Mouse (Mus musculus) stomach, embryonic 14.5 days (tissue): ENCODE measurements at regions not wholly inside any gene's neighbourhood (a gene's known extent, or its start where the extent isn't known, plus 50 kb on each side); places are given as distances from the start of the nearest gene placed in this dataset.

Experiments used
- ATAC-seq: fragments of 200-750 bp; cut with Nextera tagmentation; 2 replicates; pipeline ENCODE4 v1.8.0; 2017; ENCODE audit warnings: low read depth, moderate TSS enrichment; ENCODE audit not compliant: insufficient number of reproducible peaks, insufficient read depth, low FRiP score
- H3K27ac ChIP-seq: fragments of 300-500 bp; sonication (generic); 2 replicates; pipeline ENCODE4 v1.5.1; 2014; ENCODE audit warnings: mild to moderate bottlenecking, low read length, moderate library complexity, mixed read lengths
- H3K27me3 ChIP-seq: fragments of 300-500 bp; sonication (generic); 2 replicates; pipeline ENCODE4 v1.6.1; 2014; ENCODE audit warnings: low read length, control low read depth, mixed read lengths; ENCODE audit not compliant: control insufficient read depth, insufficient read depth
- H3K36me3 ChIP-seq: fragments of 300-500 bp; sonication (generic); 2 replicates; pipeline ENCODE4 v1.6.1; 2014; ENCODE audit warnings: mild to moderate bottlenecking, control low read depth, low read length, moderate library complexity, mixed read lengths; ENCODE audit not compliant: control insufficient read depth, insufficient read depth
- H3K4me1 ChIP-seq: fragments of 300-500 bp; sonication (generic); 2 replicates; pipeline ENCODE4 v1.6.1; 2014; ENCODE audit warnings: low read length, control low read depth, mixed read lengths; ENCODE audit not compliant: control insufficient read depth, insufficient read depth
- H3K4me2 ChIP-seq: fragments of 300-500 bp; sonication (generic); replicated peaks from 2 replicates; pipeline ENCODE4 v1.6.1; 2014; ENCODE audit warnings: low read depth, low read length, control low read depth
- H3K4me3 ChIP-seq: fragments of 300-500 bp; sonication (generic); 2 replicates; pipeline ENCODE4 v1.5.1; 2014; ENCODE audit warnings: low read depth, low read length, control low read depth
- H3K9ac ChIP-seq: fragments of 300-500 bp; sonication (generic); replicated peaks from 2 replicates; pipeline ENCODE4 v1.6.1; 2014; ENCODE audit warnings: low read depth, mild to moderate bottlenecking, control low read depth, low read length, moderate library complexity, mixed read lengths
- H3K9me3 ChIP-seq: fragments of 300-500 bp; sonication (generic); 2 replicates; pipeline ENCODE4 v1.6.1; 2016; ENCODE audit warnings: low read depth, low read length, control low read depth; ENCODE audit not compliant: control insufficient read depth
- WGBS: fragments of 180-500 bp; shearing (Covaris S2); extraction: QIAGEN DNeasy Blood & Tissue Kit; methylation state at CpG from one replicate; pipeline ENCODE4 v1.1.7; 2014; 5-methylcytosine and 5-hydroxymethylcytosine counted together

DNA sequence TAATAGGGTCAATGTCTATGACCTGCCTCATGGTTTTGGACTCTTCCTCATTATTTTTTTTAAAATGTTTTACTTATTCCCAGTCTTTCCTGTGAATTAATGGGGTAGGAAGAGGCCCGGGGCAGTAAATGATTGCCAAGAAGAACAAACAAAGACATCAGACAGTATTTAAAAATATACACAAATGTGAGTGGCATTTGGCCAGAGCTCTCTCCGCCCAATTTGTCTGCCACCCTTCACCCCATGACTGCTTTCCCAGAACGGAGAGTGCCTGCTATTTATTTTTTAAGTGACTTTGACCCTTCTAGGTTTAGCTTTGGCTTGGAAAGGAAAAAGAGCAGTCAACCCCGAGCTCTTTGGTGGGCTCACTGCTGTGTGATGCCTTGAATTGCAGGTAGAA is 111.0 kb upstream of the Thumpd2 start:
- Histone ChIP-seq H3K4me1 (no peaks in the 10 kb centered on the region), H3K4me2 (no peak overlapping the region), H3K9ac (no peak overlapping the region), H3K27ac (no peak overlapping the region), H3K9me3 (no peaks in the 10 kb centered on the region), H3K27me3 (no peaks in the 10 kb centered on the region), H3K36me3 (no peaks in the 10 kb centered on the region), H3K4me3 (no peak overlapping the region)
- WGBS = 12% methylated on average over 4 of the region's 4 CpGs
- ATAC-seq = no peak

DNA sequence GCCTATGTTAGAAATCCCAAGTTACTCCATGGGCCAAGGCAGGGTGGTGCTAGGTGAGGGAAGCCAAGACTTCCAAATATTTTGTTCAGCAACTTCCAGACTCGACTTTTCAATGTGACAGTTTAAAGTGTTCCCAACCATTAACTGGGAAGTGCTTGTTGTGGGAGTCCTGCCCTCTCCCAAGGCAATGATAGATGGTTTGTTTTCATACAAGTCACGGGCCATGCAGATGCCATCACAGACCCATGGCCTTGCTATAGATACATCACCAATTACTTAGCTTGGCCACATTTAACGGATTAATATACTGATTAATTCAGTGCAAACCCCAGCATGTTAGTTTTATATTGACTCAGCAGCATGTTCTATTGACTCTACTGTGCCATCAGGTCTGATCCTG is 108.1 kb upstream of the Thumpd2 start:
- no peak for ATAC-seq
- no peaks in the 10 kb centered on the region for H3K4me1 ChIP-seq

DNA sequence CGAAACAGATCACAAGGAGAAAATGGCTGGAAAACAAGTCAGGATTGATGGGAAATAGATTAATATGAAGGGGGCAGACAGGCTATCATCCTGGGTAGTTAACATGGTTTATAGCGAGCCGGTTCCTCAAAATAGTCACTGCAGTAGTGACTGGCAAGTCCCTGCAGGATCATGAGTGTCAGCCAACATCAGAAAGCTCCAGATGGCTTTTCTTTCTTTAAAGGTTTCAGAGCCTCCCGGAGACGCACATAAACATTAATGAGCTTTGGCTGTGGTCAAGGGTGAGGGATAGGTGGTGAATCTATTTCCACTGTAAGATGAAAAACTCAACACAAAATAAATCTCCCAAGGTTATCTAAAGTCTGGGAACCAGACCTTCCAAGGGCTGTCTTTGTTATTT is 104.2 kb upstream of the Thumpd2 start:
- no peaks in the 10 kb centered on the region for H3K27me3 ChIP-seq
- no peaks in the 10 kb centered on the region for H3K9me3 ChIP-seq
- H3K4me3 ChIP-seq = no peak overlapping the region
- H3K4me1 ChIP-seq = no peaks in the 10 kb centered on the region
- H3K9ac ChIP-seq = no peak overlapping the region
- no peak for ATAC-seq
- 68% methylated on average over 5 of the region's 5 CpGs for WGBS
- no peak overlapping the region for H3K4me2 ChIP-seq
- no peak overlapping the region for H3K27ac ChIP-seq
- H3K36me3 ChIP-seq = no peaks in the 10 kb centered on the region

More for the DNA sequence above, 108.1 kb upstream of the Thumpd2 start:
- Histone ChIP-seq H3K4me3 (no peak overlapping the region), H3K27ac (no peak overlapping the region), H3K9me3 (no peaks in the 10 kb centered on the region), H3K4me2 (no peak overlapping the region), H3K9ac (no peak overlapping the region), H3K27me3 (no peaks in the 10 kb centered on the region), H3K36me3 (no peaks in the 10 kb centered on the region)
- WGBS = 34% methylated on average over 3 of the region's 3 CpGs

DNA sequence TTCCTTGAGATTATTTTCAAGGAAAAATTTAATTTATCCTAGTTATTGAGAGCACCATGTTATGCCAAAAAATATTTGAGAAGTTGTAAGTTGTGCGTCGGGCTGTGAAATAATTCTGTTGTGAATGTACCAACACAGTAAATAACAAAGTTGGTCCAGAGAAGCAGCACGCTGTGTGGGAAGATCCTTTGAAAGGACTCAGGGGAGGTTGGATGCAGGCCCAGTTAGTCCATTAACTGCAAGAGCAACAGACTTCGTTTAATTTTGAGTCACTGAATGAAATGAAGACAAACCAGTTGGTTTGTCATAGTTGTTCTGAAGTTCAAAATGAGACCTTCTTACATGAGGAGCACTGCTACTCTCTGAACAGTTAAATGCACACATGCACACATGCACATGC is 85.8 kb upstream of the Thumpd2 start:
- H3K4me3 ChIP-seq = no peak overlapping the region
- no peak overlapping the region for H3K4me2 ChIP-seq
- H3K36me3 ChIP-seq = no peaks in the 10 kb centered on the region
- WGBS = 87% methylated on average over 4 of the region's 4 CpGs
- no peak overlapping the region for H3K27ac ChIP-seq
- ATAC-seq = no peak
- no peaks in the 10 kb centered on the region for H3K9me3 ChIP-seq
- H3K9ac ChIP-seq = no peak overlapping the region
- H3K27me3 ChIP-seq = no peaks in the 10 kb centered on the region
- H3K4me1 ChIP-seq = no peaks in the 10 kb centered on the region

DNA sequence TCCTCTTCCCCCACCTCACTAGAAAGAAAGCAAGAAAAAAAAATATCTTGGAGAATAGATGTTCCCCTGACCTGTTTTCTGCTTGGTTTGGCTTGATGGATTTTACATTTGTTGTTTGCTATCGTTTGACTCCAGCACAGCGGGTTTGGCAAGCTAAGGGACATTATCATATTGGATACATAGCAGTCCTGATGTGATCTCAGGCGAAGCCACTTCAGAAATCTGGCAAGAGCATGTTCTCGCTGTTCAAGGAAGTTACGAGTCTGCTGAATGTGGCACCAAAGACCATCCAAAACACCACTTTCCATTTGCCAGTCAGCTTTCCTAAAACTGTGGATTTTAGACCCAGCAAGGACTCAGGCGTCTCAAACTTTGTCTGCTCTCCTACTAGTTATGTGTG is 69.8 kb upstream of the Thumpd2 start:
- H3K4me3 ChIP-seq = no peak overlapping the region
- H3K36me3 ChIP-seq = no peaks in the 10 kb centered on the region
- no peaks in the 10 kb centered on the region for H3K27me3 ChIP-seq
- no peak overlapping the region for H3K4me2 ChIP-seq
- no peak overlapping the region for H3K27ac ChIP-seq
- no peaks in the 10 kb centered on the region for H3K4me1 ChIP-seq
- 82% methylated on average over 6 of the region's 6 CpGs for WGBS
- H3K9me3 ChIP-seq = no peaks in the 10 kb centered on the region
- no peak for ATAC-seq
- no peak overlapping the region for H3K9ac ChIP-seq

DNA sequence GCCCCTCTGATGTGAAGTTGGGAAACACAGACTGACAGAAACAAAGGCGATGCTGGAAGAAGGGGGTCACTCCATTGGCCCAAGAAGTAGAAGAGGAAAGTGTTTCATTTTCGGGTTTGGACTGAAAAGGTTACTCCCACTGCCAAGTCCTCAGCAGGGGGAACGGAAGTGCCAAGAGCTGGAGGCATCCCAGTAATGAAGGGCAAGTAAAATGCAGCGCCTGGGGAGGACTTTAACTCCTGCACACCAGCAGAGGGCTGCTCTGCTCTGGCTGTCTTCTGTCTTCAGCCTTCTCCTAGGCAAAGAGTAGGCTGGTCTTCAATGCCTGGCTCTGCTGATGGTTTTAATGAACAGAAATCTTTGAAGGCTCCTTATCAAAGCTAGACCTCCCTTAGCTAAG is 68.3 kb upstream of the Thumpd2 start:
- H3K4me2 ChIP-seq = no peak overlapping the region
- no peaks in the 10 kb centered on the region for H3K4me1 ChIP-seq
- H3K27ac ChIP-seq = no peak overlapping the region
- no peak overlapping the region for H3K4me3 ChIP-seq
- no peaks in the 10 kb centered on the region for H3K9me3 ChIP-seq
- WGBS = 64% methylated on average over 4 of the region's 4 CpGs
- H3K36me3 ChIP-seq = no peaks in the 10 kb centered on the region
- ATAC-seq = no peak
- H3K9ac ChIP-seq = no peak overlapping the region
- H3K27me3 ChIP-seq = no peaks in the 10 kb centered on the region
